Mouse (Mus musculus) myocyte (in vitro differentiated cells): Measurements from ENCODE around the gene Ubr2. TPM values are rescaled to one million over a fixed set of nuclear protein-coding genes. Genes with fewer than 3 reads are reported as not detected.

Experiments used
- H3K27me3 ChIP-seq: one replicate; pipeline ENCODE4 v1.6.1; 2011; ENCODE audit not compliant: control insufficient read depth, insufficient read depth, insufficient read length
- H3K36me3 ChIP-seq: one replicate; pipeline ENCODE4 v1.6.1; 2011; ENCODE audit not compliant: control insufficient read depth, insufficient read depth
- H3K4me2 ChIP-seq: one replicate; pipeline ENCODE4 v1.6.1; 2011; ENCODE audit warnings: low read depth, control low read depth
- H3K4me3 ChIP-seq: one replicate; pipeline ENCODE4 v1.5.1; 2011; ENCODE audit warnings: mild to moderate bottlenecking, control low read depth, moderate library complexity
- H3K79me2 ChIP-seq: one replicate; pipeline ENCODE4 v1.6.1; 2011; ENCODE audit not compliant: control insufficient read depth, insufficient read depth
- H3ac ChIP-seq: one replicate; pipeline ENCODE4 v1.6.1; 2011; ENCODE audit not compliant: control insufficient read depth, insufficient read length
- CEBPB ChIP-seq: IDR thresholded peaks from 2 replicates; pipeline ENCODE4 v1.6.1; 2011; ENCODE audit warnings: mild to moderate bottlenecking, moderate library complexity; ENCODE audit not compliant: poor library complexity, insufficient read depth, severe bottlenecking
- E2F4 ChIP-seq: IDR thresholded peaks from one replicate; pipeline ENCODE4 v1.6.1; 2011; ENCODE audit warnings: mild to moderate bottlenecking, control low read depth, moderate library complexity; ENCODE audit not compliant: insufficient read depth
- MAX ChIP-seq: IDR thresholded peaks from one replicate; pipeline ENCODE4 v1.6.1; 2011; ENCODE audit warnings: low read depth, mild to moderate bottlenecking, control low read depth
- MYOD1 ChIP-seq, 3 experiments: IDR thresholded peaks; one replicate each; pipeline ENCODE4 v1.6.1; 2011; ENCODE audit warnings: control low read depth in 2 of 3, low read depth in 2 of 3, mild to moderate bottlenecking in 2 of 3, moderate library complexity in 1 of 3; ENCODE audit not compliant: insufficient read length in 2 of 3, control insufficient read depth in 1 of 3
- MYOG ChIP-seq, 3 experiments: IDR thresholded peaks; one replicate each; pipeline ENCODE4 v1.6.1; 2011; ENCODE audit warnings: control low read depth in 2 of 3, low read depth in 2 of 3, mild to moderate bottlenecking in 2 of 3; ENCODE audit not compliant: insufficient read length in 2 of 3, control insufficient read depth in 1 of 3, insufficient read depth in 1 of 3
- POLR2A ChIP-seq: IDR thresholded peaks from one replicate; pipeline ENCODE4 v1.6.1; 2011; ENCODE audit warnings: low read depth, mild to moderate bottlenecking, control low read depth, moderate library complexity; ENCODE audit not compliant: insufficient read length
- POLR2AphosphoS2 ChIP-seq: IDR thresholded peaks from one replicate; pipeline ENCODE4 v1.6.1; 2011; ENCODE audit warnings: low read depth, control low read depth; ENCODE audit not compliant: insufficient read length
- REST ChIP-seq: IDR thresholded peaks from one replicate; pipeline ENCODE4 v1.6.1; 2011; ENCODE audit warnings: mild to moderate bottlenecking, control low read depth, moderate library complexity; ENCODE audit not compliant: insufficient read depth, insufficient read length
- SRF ChIP-seq: IDR thresholded peaks from one replicate; pipeline ENCODE4 v1.6.1; 2011; ENCODE audit warnings: low read depth; ENCODE audit not compliant: control insufficient read depth, insufficient read length
- TCF12 ChIP-seq: IDR thresholded peaks from one replicate; pipeline ENCODE4 v1.6.1; 2011; ENCODE audit warnings: mild to moderate bottlenecking, control low read depth; ENCODE audit not compliant: poor library complexity, insufficient read depth, severe bottlenecking
- TCF3 ChIP-seq: IDR thresholded peaks from one replicate; pipeline ENCODE4 v1.6.1; 2011; ENCODE audit warnings: low read depth, control low read depth; ENCODE audit not compliant: insufficient read length
- USF1 ChIP-seq: IDR thresholded peaks from one replicate; pipeline ENCODE4 v1.6.1; 2011; ENCODE audit warnings: low read depth, mild to moderate bottlenecking, control low read depth, moderate library complexity
- polyA plus RNA-seq: library from polyadenylated mRNA; unstranded; fragments of >200 nt; fragmentation: generic; extraction: Trizol; gene quantifications from one replicate; pipeline ENCODE4 v1.2.1, GENCODE M21; 2012; ENCODE audit warnings: missing spikeins

Gene Ubr2
- polyA plus RNA-seq, 1 experiment, result 36.9 TPM

DNA sequence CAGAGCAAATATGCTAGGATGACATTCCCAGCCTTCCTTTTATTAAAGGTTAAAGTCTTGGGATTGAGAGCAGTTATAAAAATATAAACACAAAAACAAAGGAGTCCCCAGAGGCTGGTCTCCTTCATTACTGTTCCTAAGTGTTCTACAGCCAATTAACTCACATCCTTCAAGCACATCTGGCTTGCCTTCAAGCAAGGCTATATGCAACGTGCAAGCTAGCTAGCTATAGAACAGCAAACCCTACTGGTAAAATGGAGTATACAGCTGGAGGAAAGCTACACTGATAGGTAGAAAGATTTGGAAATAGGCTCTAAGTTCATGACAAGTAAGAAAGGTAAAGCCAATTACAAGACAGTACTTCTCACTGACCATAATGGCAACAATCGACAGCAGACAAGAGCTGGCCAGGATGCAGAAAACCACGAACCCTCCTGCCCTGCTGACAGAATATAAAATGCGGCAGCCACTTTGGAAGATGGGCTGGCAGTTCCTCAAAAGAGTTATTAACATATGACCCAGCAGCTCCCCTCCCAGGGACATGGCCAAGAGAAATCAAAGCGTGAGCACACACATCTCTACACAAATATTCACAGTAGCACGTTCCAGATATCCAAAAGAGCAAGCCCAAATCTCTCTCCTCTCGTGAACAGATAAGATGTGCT, 4.5 kb downstream of the Ubr2 start:
- TF ChIP-seq TCF12 (no peak), POLR2AphosphoS2 (no peak), MYOG (IDR thresholded peaks at IDR 0.05; ENCODE audit: control insufficient read depth in 1 of 3, insufficient read depth in 1 of 3, insufficient read length in 2 of 3, low read depth in 2 of 3) (no peak), CEBPB (no peak), SRF (no peak), MAX (no peak), USF1 (no peak), MYOD1 (IDR thresholded peaks at IDR 0.05; ENCODE audit: control insufficient read depth in 1 of 3, insufficient read length in 2 of 3, low read depth in 2 of 3) (no peak)
- Histone ChIP-seq H3K36me3 (peaks cover 14% of the 10 kb centered on the region), H3K79me2 (peaks cover 90% of the 10 kb centered on the region), H3K27me3 (no peaks in the 10 kb centered on the region), H3K4me2 (peak overlapping the region; percentile 12), H3ac (no peak overlapping the region), H3K4me3 (no peak overlapping the region)

DNA sequence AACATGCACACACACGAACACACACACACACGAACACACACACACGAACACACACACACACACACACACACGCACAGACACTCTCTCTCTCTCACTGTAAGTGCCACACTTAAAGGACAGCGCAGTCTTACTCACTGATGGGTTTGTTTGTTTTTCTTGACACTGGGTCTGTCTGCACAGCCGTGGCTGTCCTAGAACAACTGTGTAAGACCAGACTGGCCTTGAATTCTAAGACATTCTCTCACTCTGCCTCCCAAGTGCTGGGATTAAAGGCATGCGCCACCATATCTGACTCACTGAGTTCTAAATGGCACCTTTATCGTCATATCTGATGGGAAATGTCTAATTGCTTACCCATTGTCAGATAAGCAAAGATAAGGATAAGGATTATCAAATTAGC, 7.1 kb downstream of the Ubr2 start:
- H3K79me2 ChIP-seq, result peaks cover 87% of the 10 kb centered on the region
- TF ChIP-seq REST (no peak), TCF12 (no peak), E2F4 (no peak), SRF (no peak), USF1 (no peak)

DNA sequence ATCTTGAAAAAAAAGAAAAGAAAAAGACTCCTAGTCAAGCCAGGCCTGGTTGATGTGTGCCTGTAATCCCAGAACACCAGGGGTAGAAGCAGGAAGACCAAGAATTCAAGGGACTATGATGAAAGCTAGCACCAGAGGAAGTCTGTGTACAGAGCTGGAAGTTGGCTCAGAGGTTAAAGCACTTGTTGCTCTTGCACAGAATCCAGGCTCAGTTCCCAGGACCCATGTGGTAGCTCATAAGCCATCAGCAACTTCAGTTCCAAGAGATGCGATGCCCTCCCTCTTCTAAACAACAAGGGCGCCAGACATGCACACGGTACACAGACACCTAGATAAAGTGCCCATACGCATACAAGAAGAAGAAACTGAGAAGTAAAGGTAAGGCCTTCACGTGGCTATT, 8.0 kb downstream of the Ubr2 start:
- no peak for TF ChIP-seq MYOG (IDR thresholded peaks at IDR 0.05; ENCODE audit: control insufficient read depth in 1 of 3, insufficient read depth in 1 of 3, insufficient read length in 2 of 3, low read depth in 2 of 3)
- no peak for TF ChIP-seq TCF12
- TF ChIP-seq REST, result no peak
- no peak for TF ChIP-seq POLR2A
- no peak for TF ChIP-seq SRF
- no peak for TF ChIP-seq TCF3
- no peak for TF ChIP-seq CEBPB
- TF ChIP-seq MAX, result no peak
- no peak for TF ChIP-seq MYOD1 (IDR thresholded peaks at IDR 0.05; ENCODE audit: control insufficient read depth in 1 of 3, insufficient read length in 2 of 3, low read depth in 2 of 3)
- TF ChIP-seq POLR2AphosphoS2, result no peak
- no peaks in the 10 kb centered on the region for H3K27me3 ChIP-seq
- peaks cover 87% of the 10 kb centered on the region for H3K79me2 ChIP-seq
- no peak overlapping the region for H3K4me3 ChIP-seq
- H3K4me2 ChIP-seq, result no peak overlapping the region
- H3K36me3 ChIP-seq, result peaks cover 28% of the 10 kb centered on the region
- H3ac ChIP-seq, result no peak overlapping the region

More for the DNA sequence above, 7.1 kb downstream of the Ubr2 start:
- Histone ChIP-seq H3K4me2 (no peak overlapping the region), H3K36me3 (peaks cover 29% of the 10 kb centered on the region), H3K4me3 (no peak overlapping the region), H3ac (no peak overlapping the region), H3K27me3 (no peaks in the 10 kb centered on the region)

DNA sequence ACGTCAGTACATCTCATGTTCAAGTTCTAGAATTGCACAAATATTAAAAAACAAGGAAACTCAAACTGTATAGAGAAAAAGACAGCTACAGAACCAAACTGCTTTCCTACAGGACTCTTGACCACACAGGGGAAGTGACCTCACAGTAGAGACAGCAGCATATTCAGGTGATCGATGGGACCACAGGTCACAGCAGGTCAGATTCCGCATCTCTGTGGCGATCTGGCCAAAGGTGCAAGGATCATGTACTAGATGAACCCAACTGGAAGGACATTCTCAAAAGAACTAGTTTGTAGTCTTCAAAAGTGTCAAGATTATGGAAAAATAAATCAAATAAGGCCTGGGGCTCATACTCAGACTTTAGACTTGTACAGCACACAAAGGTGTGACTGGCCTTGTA, 11.5 kb downstream of the Ubr2 start:
- H3K36me3 ChIP-seq, result peaks cover 20% of the 10 kb centered on the region
- TF ChIP-seq MYOD1 (IDR thresholded peaks at IDR 0.05; ENCODE audit: control insufficient read depth in 1 of 3, insufficient read length in 2 of 3, low read depth in 2 of 3), result no peak
- no peak for TF ChIP-seq SRF
- no peak for TF ChIP-seq TCF12
- no peak for TF ChIP-seq E2F4
- TF ChIP-seq CEBPB, result no peak
- TF ChIP-seq MAX, result no peak
- no peak for TF ChIP-seq POLR2AphosphoS2
- TF ChIP-seq TCF3, result no peak
- no peak for TF ChIP-seq USF1
- TF ChIP-seq REST, result no peak
- TF ChIP-seq MYOG (IDR thresholded peaks at IDR 0.05; ENCODE audit: control insufficient read depth in 1 of 3, insufficient read depth in 1 of 3, insufficient read length in 2 of 3, low read depth in 2 of 3), result no peak
- no peak for TF ChIP-seq POLR2A
- H3ac ChIP-seq, result no peak overlapping the region

DNA sequence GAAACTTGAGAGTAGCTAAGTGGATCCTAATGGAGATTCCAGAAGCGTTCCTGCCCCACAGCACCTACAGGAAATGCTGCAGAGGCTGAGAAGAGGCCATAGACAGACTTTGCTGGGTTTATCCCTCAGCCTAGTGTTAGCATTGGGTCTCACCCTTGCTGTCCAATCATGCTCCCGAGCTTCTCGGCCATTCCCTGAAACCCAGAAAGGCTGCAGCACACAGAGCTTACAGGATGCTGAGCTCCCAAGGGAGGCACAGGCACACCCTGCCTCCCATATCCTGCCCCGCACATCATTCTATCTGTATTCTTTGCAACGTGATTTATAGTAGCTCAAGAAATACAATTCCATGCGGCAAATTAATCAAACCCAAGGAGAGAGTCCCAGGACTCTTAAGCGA, 13.9 kb downstream of the Ubr2 start:
- H3ac ChIP-seq, result no peak overlapping the region
- peak overlapping the region; percentile 10 for H3K4me2 ChIP-seq
- peaks cover 73% of the 10 kb centered on the region for H3K79me2 ChIP-seq
- TF ChIP-seq POLR2AphosphoS2, result no peak
- TF ChIP-seq E2F4, result no peak
- TF ChIP-seq TCF3, result no peak
- no peak for TF ChIP-seq USF1
- no peak for TF ChIP-seq REST
- no peak for TF ChIP-seq CEBPB
- no peak for TF ChIP-seq POLR2A
- no peak for TF ChIP-seq MYOD1 (IDR thresholded peaks at IDR 0.05; ENCODE audit: control insufficient read depth in 1 of 3, insufficient read length in 2 of 3, low read depth in 2 of 3)
- TF ChIP-seq MYOG (IDR thresholded peaks at IDR 0.05; ENCODE audit: control insufficient read depth in 1 of 3, insufficient read depth in 1 of 3, insufficient read length in 2 of 3, low read depth in 2 of 3), result no peak
- TF ChIP-seq SRF, result no peak
- no peak for TF ChIP-seq MAX
- TF ChIP-seq TCF12, result no peak
- H3K4me3 ChIP-seq, result no peak overlapping the region
- H3K36me3 ChIP-seq, result peaks cover 35% of the 10 kb centered on the region
- H3K27me3 ChIP-seq, result no peaks in the 10 kb centered on the region

More for the DNA sequence above, 11.5 kb downstream of the Ubr2 start:
- Histone ChIP-seq H3K27me3 (no peaks in the 10 kb centered on the region), H3K4me2 (no peak overlapping the region), H3K79me2 (peaks cover 79% of the 10 kb centered on the region), H3K4me3 (no peak overlapping the region)
